Mouse (Mus musculus): ENCODE measurements around the gene Gm11569.

- TF ChIP-seq EP300 (IDR thresholded peaks at IDR 0.05): no peak
- no peak for TF ChIP-seq CTCF (IDR thresholded peaks at IDR 0.05)
These were observed 48.0 kb upstream of the Gm11569 start for GRCm38 (mm10) chr11:99846746-99847145.

Data from lung, postnatal 0 days (tissue).